Mouse (Mus musculus): ENCODE measurements around the gene Exd1.

DNA sequence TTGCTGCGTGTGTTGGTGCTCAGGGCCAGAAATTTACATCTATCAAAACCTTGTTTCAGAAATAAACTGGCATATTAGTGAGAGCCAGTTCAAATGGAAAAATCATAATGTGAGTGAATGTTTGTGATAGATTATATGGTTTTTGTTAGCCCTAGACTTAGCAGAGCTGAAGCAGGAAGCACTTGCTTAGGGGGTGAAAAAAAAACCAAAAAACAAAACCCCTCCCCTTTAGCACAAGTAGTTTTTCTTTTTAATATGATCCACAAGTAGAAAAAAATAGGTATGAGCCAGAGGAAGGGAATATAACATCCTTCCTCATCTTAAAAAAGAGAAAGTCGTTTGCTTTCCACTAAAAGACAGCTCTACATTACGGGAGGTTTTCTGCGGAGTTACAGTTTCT is 47.9 kb upstream of the Exd1 start:
- TF ChIP-seq POLR2A (IDR thresholded peaks at IDR 0.05; ENCODE audit: low read depth, low read length) = no peak
- TF ChIP-seq CTCF (IDR thresholded peaks at IDR 0.05; ENCODE audit: borderline replicate concordance, insufficient read depth, low read length) = no peak
